Mouse (Mus musculus) urinary bladder, postnatal 0 days (tissue): Measurements from ENCODE around the gene Cd276. TPM values are rescaled to one million over a fixed set of nuclear protein-coding genes. Genes with fewer than 3 reads are reported as not detected.

Source experiments
- polyA plus RNA-seq: library from polyadenylated mRNA; unstranded; fragments of >200 nt; fragmentation: Nextera tagmentation; extraction: Ambion mirVana; gene quantifications from 2 replicates; pipeline ENCODE4 v1.2.1, GENCODE M21; 2015

Cd276 gene
- 11.7 and 12.3 TPM in 2 replicates for polyA plus RNA-seq

GRCm38 (mm10) chr9:58554908-58555684, at the start of gene Cd276:
Gene Cd276, minus strand, starts transcription at chr9:58555437.

DNA sequence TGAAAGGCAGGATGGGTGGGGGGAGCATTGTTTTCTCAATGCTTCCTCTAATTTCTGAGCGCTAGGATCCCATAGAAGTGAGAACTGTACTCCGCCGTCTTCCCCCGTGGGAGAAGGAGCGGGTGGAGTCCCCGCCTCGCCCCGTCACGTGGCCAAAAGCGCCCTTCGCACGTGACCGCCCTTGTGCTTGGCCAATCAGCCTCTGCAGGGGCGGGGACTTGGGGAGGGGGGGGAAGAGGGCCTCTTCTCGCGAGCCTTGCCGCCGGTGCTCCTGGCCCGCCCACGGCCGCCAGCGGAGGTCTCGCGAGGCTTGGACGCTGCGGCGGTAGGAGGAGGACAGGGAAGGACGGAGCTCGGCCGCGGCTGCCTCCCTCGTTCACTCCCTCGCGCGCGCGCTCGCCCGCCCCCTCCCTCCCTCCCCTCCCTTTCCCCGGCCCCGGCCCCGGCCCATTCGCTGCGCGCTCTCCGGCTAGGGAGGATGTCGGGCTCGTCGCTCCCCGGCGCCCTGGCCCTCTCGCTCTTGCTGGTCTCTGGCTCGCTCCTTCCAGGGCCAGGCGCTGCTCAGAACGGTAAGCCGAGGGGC, 26.8 kb upstream of the Cd276 start, which contains the start of gene Nptn:
TSS of gene Nptn (plus strand) at position 283 of the 583 bp plus-strand sequence.

DNA sequence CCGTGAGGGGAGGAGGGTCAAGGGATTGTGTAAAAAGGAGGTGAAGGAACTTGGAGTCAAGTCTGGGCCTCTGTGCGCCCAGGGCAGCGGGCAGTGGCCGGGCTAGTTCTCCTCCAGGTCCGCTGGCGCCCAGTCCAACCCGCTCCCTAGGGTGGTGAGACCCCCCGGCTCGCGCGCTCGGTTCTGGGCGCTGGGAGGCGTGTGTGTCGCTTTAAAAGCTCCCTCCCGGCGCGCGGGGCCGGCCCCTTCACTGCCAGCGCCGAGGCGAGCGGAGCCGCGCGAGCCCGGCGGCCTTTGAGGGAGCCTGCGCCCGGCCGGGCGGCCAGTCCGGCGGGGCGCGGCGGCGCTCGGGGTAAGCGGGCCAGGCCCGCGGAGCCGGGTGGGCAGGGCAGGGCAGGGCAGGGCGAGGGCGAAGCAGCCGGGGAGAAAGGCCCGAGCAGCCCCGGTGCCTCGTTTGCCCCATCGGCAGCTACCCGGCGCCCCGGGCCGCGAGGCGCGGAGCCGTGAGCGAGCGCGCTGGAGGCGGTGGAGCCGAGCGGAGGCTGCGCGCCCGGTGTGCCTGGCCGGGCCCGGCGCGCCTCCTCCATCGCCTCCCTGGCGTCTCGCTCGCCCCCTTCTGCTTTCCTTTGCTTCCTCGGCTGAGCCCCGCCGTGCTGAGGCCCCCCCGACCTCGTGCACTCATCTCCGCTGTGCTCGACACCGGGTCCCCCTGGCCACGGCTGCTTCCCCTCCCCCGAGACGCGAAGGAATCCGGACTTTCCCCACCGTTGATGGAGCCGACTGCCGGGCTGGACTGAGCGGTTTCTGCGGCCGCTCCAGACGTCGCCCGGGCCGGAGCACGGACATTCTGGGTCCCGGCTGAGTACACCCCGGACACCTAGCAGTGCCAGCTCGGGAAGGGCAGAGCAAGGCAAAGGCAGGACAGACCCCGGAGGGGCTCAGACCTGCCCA, 67.1 kb downstream of the Cd276 start, which contains the start of gene Insyn1:
TSS of gene Insyn1 (plus strand) at position 753 of the 951 bp plus-strand sequence.

Other genes starting within 250 kb of the Cd276 start
- gene Loxl1, start 242.3 kb downstream of the Cd276 start, polyA plus RNA-seq = 121 and 138 TPM in 2 replicates
- gene Tbc1d21, start 185.0 kb downstream of the Cd276 start, polyA plus RNA-seq = not detected in 2 replicates
- gene Insyn1, start 66.8 kb downstream of the Cd276 start, polyA plus RNA-seq = 0.45 and 0.60 TPM in 2 replicates
- 238 and 255 TPM in 2 replicates for gene Nptn, start 26.8 kb upstream of the Cd276 start, polyA plus RNA-seq
- 1.2 and 5.2 TPM in 2 replicates for gene Rec114, start 188.5 kb upstream of the Cd276 start, polyA plus RNA-seq